25 mouse cellular contexts compared by ENCODE assay signal in the genomic region with DNA sequence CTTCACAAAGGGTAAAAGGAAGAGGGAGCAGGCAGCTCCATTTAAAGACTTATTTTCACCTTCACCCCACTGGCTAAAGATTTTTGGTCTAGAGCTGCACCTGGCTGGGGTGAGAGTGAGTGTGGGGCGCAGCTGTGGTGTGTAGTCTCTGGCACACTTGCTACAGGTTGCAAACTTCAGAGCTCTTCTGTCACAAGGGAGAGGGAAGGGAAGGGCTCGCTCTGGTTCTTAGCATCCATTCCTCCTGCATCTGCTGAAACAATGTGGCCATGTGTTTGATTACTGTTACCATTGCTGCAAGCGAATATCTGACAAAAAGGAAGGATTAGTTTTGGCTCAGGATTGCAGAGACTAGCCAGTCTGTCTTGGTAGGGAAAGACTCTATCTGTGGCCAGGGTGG. TPM values are rescaled to one million over a fixed set of nuclear protein-coding genes. Genes with fewer than 3 reads are reported as not detected.
DNase-seq lines count a peak whose midpoint lies in the region; TF ChIP-seq lines count a peak whose summit lies in the region.
"Had no signal": no experiment of that assay in that cellular context is flagged by ENCODE, and none has a peak within 500 bp of the region (broad histone marks: within the 10 kb centered on the region; RNA-seq: fewer than 3 reads in every experiment).

No protein-coding gene starts in this region.

- WGBS in heart, adult 2 months = 72% methylated on average over 3 of the region's 3 CpGs

- H3K79me2 ChIP-seq in heart, adult 2 months (replicated peaks; ENCODE audit: control insufficient read depth, insufficient read depth, low read length) = no peaks in the 10 kb centered on the region

- intact Hi-C loops in heart, adult 2 months (cut with DNase I) = no loop called here

- no peak for TF ChIP-seq EP300 in heart, adult 2 months (IDR thresholded peaks at IDR 0.05; ENCODE audit: insufficient read depth, low read depth, low read length)

- H3K9ac ChIP-seq in heart, adult 2 months (ENCODE audit: low read depth, low read length) = no peak overlapping the region
- H3K9ac ChIP-seq: embryonic facial prominence, embryonic 13.5 days; embryonic facial prominence, embryonic 15.5 days; forebrain, embryonic 13.5 days; forebrain, embryonic 15.5 days had no signal

- no peaks in the 10 kb centered on the region for H3K36me3 ChIP-seq in heart, adult 2 months (ENCODE audit: control insufficient read depth, insufficient read depth, low read length)
- no peaks in the 10 kb centered on the region for H3K36me3 ChIP-seq in testis, adult 2 months (ENCODE audit: control insufficient read depth, insufficient read depth, low read length)
- H3K36me3 ChIP-seq: embryonic facial prominence, embryonic 13.5 days; embryonic facial prominence, embryonic 15.5 days; forebrain, embryonic 10.5 days; forebrain, embryonic 15.5 days had no signal

- peaks cover 2% of the 10 kb centered on the region; the same call in 1 of the 2 replicates for H3K27me3 ChIP-seq in heart, adult 2 months (ENCODE audit: control insufficient read depth, insufficient read depth, low read length)
- H3K27me3 ChIP-seq in testis, adult 2 months (ENCODE audit: control insufficient read depth, insufficient read depth, low read length) = no peaks in the 10 kb centered on the region
- H3K27me3 ChIP-seq: forebrain, embryonic 15.5 days had no signal

- no peak overlapping the region for H3K4me3 ChIP-seq in heart, adult 2 months
- H3K4me3 ChIP-seq in testis, adult 2 months (ENCODE audit: control insufficient read depth, low read depth, low read length) = peak overlapping the region; percentile 47
- H3K4me3 ChIP-seq: embryonic facial prominence, embryonic 13.5 days; embryonic facial prominence, embryonic 15.5 days; erythroblast, embryonic 14.5 days; forebrain, embryonic 10.5 days; forebrain, embryonic 13.5 days; forebrain, embryonic 15.5 days had no signal

- TF ChIP-seq POLR2A in heart, adult 2 months (IDR thresholded peaks at IDR 0.05; ENCODE audit: insufficient read depth, low read depth, low read length) = no peak
- TF ChIP-seq POLR2A in testis, adult 2 months (IDR thresholded peaks at IDR 0.05; ENCODE audit: control insufficient read depth, low read depth, low read length) = no peak

- DNase-seq in heart, adult 11 months = peak; percentile 79
- DNase-seq in heart, adult 2 months = no peak
- DNase-seq in testis, postnatal 10 days (ENCODE audit: low spot score) = no peak
- no peak for DNase-seq in thymus, adult 18-20 months
- DNase-seq: adrenal gland, adult 2 months; adrenal gland, postnatal 10 days; adrenal gland, postnatal 25 days; cerebellum, adult 11 months; cerebellum, adult 18-20 months; cerebellum, adult 8-10 months; cerebellum, adult 9-11 months; cerebellum, postnatal 14 days; cerebellum, postnatal 36 days; embryo, embryonic 11 days had no signal

- no peak overlapping the region for H3K27ac ChIP-seq in heart, adult 2 months
- H3K27ac ChIP-seq in testis, adult 2 months (ENCODE audit: control insufficient read depth, insufficient read depth, low read depth, low read length) = no peak overlapping the region
- H3K27ac ChIP-seq: embryonic facial prominence, embryonic 13.5 days; embryonic facial prominence, embryonic 15.5 days; forebrain, embryonic 10.5 days; forebrain, embryonic 13.5 days; forebrain, embryonic 15.5 days had no signal

- H3K4me1 ChIP-seq in heart, adult 2 months (ENCODE audit: control insufficient read depth, insufficient read depth, low read length) = no peaks in the 10 kb centered on the region
- H3K4me1 ChIP-seq in testis, adult 2 months (ENCODE audit: control insufficient read depth, insufficient read depth, low read length) = peaks cover 10% of the 10 kb centered on the region

- no peak for TF ChIP-seq CTCF in heart, adult 2 months (IDR thresholded peaks at IDR 0.05)
- TF ChIP-seq CTCF in testis, adult 2 months (IDR thresholded peaks at IDR 0.05; ENCODE audit: control insufficient read depth, insufficient read depth, insufficient replicate concordance, low read depth, low read length) = no peak

RNA-seq across cellular contexts. Expression of gene Tmem63c, which starts 2.3 kb away (rescaled TPM):
- total RNA-seq in heart, adult 2 months (2021) = under 1 TPM; 0.08 to 0.09 TPM
- polyA plus RNA-seq in heart, adult 2 months (2012; rRNA removed) = 0.14 and 0.38 TPM in 2 replicates
- 30.3 and 32.3 TPM in 2 replicates for polyA plus RNA-seq in testis, adult 2 months (2012; rRNA removed)
- total RNA-seq: common myeloid progenitor, adult 5-6 weeks had no signal
- polyA plus RNA-seq: C2C12; erythroblast, embryonic 14.5 days had no signal

RNA-seq across cellular contexts. Expression of gene Zdhhc22, which starts 33.2 kb away (rescaled TPM):
- not detected for total RNA-seq in heart, adult 2 months (2021)
- not detected in 2 replicates for polyA plus RNA-seq in heart, adult 2 months (2012; rRNA removed)
- not detected in 2 replicates for polyA plus RNA-seq in testis, adult 2 months (2012; rRNA removed)
- total RNA-seq: common myeloid progenitor, adult 5-6 weeks; ES-E14; MEL had no signal
- polyA plus RNA-seq: C2C12; erythroblast, embryonic 14.5 days; forebrain, embryonic 10.5 days had no signal

Comparison
In these comparisons a context has a peak if more than half of its experiments do, and no peak if none do; other contexts are left out.
1. RNA of gene Tmem63c, which starts 2.3 kb away (polyA plus RNA-seq): 30.3 to 32.3 TPM in testis, adult 2 months; 0.14 to 0.38 TPM in heart, adult 2 months; every median in the first group is over 10 times any median in the second.